Mouse (Mus musculus): ENCODE data around the gene Tbcd.

- TF ChIP-seq POLR2A (IDR thresholded peaks at IDR 0.05; ENCODE audit: control insufficient read depth, extremely low read depth, insufficient read depth, low read length, poor library complexity) (no peak), CTCF (IDR thresholded peaks at IDR 0.05; ENCODE audit: borderline replicate concordance, control insufficient read depth, extremely low read depth, insufficient read depth, low read length, poor library complexity) (no peak)
Observed at GRCm38 (mm10) chr11:121661116-121661515, 209.4 kb downstream of the Tbcd start.

Data from thymus, adult 2 months (tissue).